Mouse (Mus musculus) MEL (cell line): ENCODE data around the gene Pigk.

Source experiments
- BHLHE40 ChIP-seq: IDR thresholded peaks from 2 replicates; pipeline ENCODE4 v1.6.1; 2012; ENCODE audit warnings: low read depth, mild to moderate bottlenecking, inconsistent platforms, low read length, improper control_type of control experiment, borderline replicate concordance
- CTCF ChIP-seq, 3 experiments: IDR thresholded peaks in 2 of 3; conservative IDR thresholded peaks in 1 of 3; 2 replicates each; pipeline ENCODE4 v1.5.1; 2011 to 2012; ENCODE audit warnings: low read length in 3 of 3, low read depth in 2 of 3, mild to moderate bottlenecking in 2 of 3, improper control_type of control experiment in 1 of 3, inconsistent platforms in 1 of 3, mixed read lengths in 1 of 3, moderate library complexity in 1 of 3; ENCODE audit not compliant: control insufficient read depth in 1 of 3, insufficient read depth in 1 of 3, poor library complexity in 1 of 3, severe bottlenecking in 1 of 3
- E2F4 ChIP-seq: IDR thresholded peaks from 2 replicates; pipeline ENCODE4 v1.6.1; 2011; ENCODE audit warnings: low read depth, low read length, improper control_type of control experiment, borderline replicate concordance
- ELF1 ChIP-seq: IDR thresholded peaks from 2 replicates; pipeline ENCODE4 v1.6.1; 2014; ENCODE audit warnings: low read depth, mild to moderate bottlenecking, inconsistent platforms, low read length, improper control_type of control experiment, moderate library complexity
- GABPA ChIP-seq: IDR thresholded peaks from 2 replicates; pipeline ENCODE4 v1.6.1; 2012; ENCODE audit warnings: low read depth, mild to moderate bottlenecking, inconsistent platforms, low read length, improper control_type of control experiment, moderate library complexity
- JUND ChIP-seq: IDR thresholded peaks from 2 replicates; pipeline ENCODE4 v1.6.1; 2011; ENCODE audit warnings: low read depth, mild to moderate bottlenecking, improper control_type of control experiment, low read length
- MAFK ChIP-seq: IDR thresholded peaks from 2 replicates; pipeline ENCODE4 v1.6.1; 2011; ENCODE audit warnings: low read depth, mild to moderate bottlenecking, low read length, improper control_type of control experiment, borderline replicate concordance
- MYB ChIP-seq: IDR thresholded peaks from 2 replicates; pipeline ENCODE4 v1.6.1; 2011; ENCODE audit warnings: mild to moderate bottlenecking, low read depth, low read length, improper control_type of control experiment
- NRF1 ChIP-seq: IDR thresholded peaks from 2 replicates; pipeline ENCODE4 v1.6.1; 2014; ENCODE audit warnings: low read depth, mild to moderate bottlenecking, inconsistent platforms, low read length, improper control_type of control experiment, moderate library complexity; ENCODE audit not compliant: poor library complexity, insufficient read depth, severe bottlenecking
- POLR2A ChIP-seq, 2 experiments: IDR thresholded peaks; 2 replicates each; pipeline ENCODE4 v1.6.1; 2011 to 2012; ENCODE audit warnings: low read length in 2 of 2, mild to moderate bottlenecking in 2 of 2, control low read depth in 1 of 2, improper control_type of control experiment in 1 of 2, low read depth in 1 of 2, moderate library complexity in 1 of 2; ENCODE audit not compliant: control insufficient read depth in 1 of 2, insufficient read depth in 1 of 2, poor library complexity in 1 of 2
- POLR2AphosphoS2 ChIP-seq: IDR thresholded peaks from 2 replicates; pipeline ENCODE4 v1.6.1; 2011; ENCODE audit warnings: low read length, improper control_type of control experiment
- ZC3H11A ChIP-seq: IDR thresholded peaks from 2 replicates; pipeline ENCODE4 v1.6.1; 2012; ENCODE audit warnings: low read depth, mild to moderate bottlenecking, inconsistent platforms, low read length, improper control_type of control experiment

GRCm38 (mm10) chr3:152980978-152981974 lies 267.4 kb downstream of the Pigk start:
- no peak for TF ChIP-seq MYB
- TF ChIP-seq CTCF (IDR thresholded peaks at IDR 0.05 in 2 of 3, conservative IDR thresholded peaks at IDR 0.05 in 1 of 3; ENCODE audit: control insufficient read depth in 1 of 3, insufficient read depth in 1 of 3, low read depth in 2 of 3, low read length in 3 of 3, poor library complexity in 1 of 3, severe bottlenecking in 1 of 3) = no peak
- TF ChIP-seq GABPA = no peak
- no peak for TF ChIP-seq BHLHE40
- TF ChIP-seq POLR2AphosphoS2 = no peak
- no peak for TF ChIP-seq JUND
- no peak for TF ChIP-seq ZC3H11A
- no peak for TF ChIP-seq ELF1
- no peak for TF ChIP-seq POLR2A (IDR thresholded peaks at IDR 0.05; ENCODE audit: control insufficient read depth in 1 of 2, insufficient read depth in 1 of 2, low read depth in 1 of 2, low read length in 2 of 2, poor library complexity in 1 of 2)
- TF ChIP-seq E2F4 = no peak
- TF ChIP-seq NRF1 = no peak
- no peak for TF ChIP-seq MAFK
